Mouse (Mus musculus): ENCODE measurements around the gene Slc3a1. TPM values are rescaled to one million over a fixed set of nuclear protein-coding genes. Genes with fewer than 3 reads are reported as not detected.

The Slc3a1 gene
- polyA plus RNA-seq, 1 experiment from 2014 or later = 7.8 TPM

- Histone ChIP-seq H3K27ac (ENCODE audit: low read depth) (no peak overlapping the region), H3K36me3 (replicated peaks; ENCODE audit: insufficient read depth, low read length) (peaks cover 5% of the 10 kb centered on the region; the same call in 1 of the 2 replicates), H3K27me3 (ENCODE audit: insufficient read depth, low read length) (no peaks in the 10 kb centered on the region), H3K9ac (replicated peaks) (no peak overlapping the region), H3K4me2 (ENCODE audit: low read depth, low read length) (no peak overlapping the region), H3K4me3 (ENCODE audit: low read depth, low read length) (no peak overlapping the region), H3K9me3 (ENCODE audit: low read length) (no peaks in the 10 kb centered on the region), H3K4me1 (ENCODE audit: insufficient read depth) (peaks cover 6% of the 10 kb centered on the region)
- 80% methylated on average over 3 of the region's 3 CpGs for WGBS (ENCODE audit: insufficient replicate concordance)
- DNase-seq = no peak
- ATAC-seq = no peak
- no peak for TF ChIP-seq CTCF (IDR thresholded peaks at IDR 0.05; ENCODE audit: low read depth)
- no peak for TF ChIP-seq EP300 (IDR thresholded peaks at IDR 0.05; ENCODE audit: low read depth)
These were observed 7.8 kb upstream of the Slc3a1 start for GRCm38 (mm10) chr17:85020343-85020742.

- TF ChIP-seq CTCF (IDR thresholded peaks at IDR 0.05; ENCODE audit: low read depth) (peak; percentile 67), EP300 (IDR thresholded peaks at IDR 0.05; ENCODE audit: low read depth) (no peak)
- Histone ChIP-seq H3K9me3 (ENCODE audit: low read length) (no peaks in the 10 kb centered on the region), H3K9ac (replicated peaks) (no peak overlapping the region), H3K4me2 (ENCODE audit: low read depth, low read length) (no peak overlapping the region), H3K4me3 (ENCODE audit: low read depth, low read length) (no peak overlapping the region), H3K36me3 (replicated peaks; ENCODE audit: insufficient read depth, low read length) (no peaks in the 10 kb centered on the region), H3K4me1 (ENCODE audit: insufficient read depth) (peaks cover 11% of the 10 kb centered on the region), H3K27me3 (ENCODE audit: insufficient read depth, low read length) (no peaks in the 10 kb centered on the region), H3K27ac (ENCODE audit: low read depth) (peak overlapping the region; percentile 70; the same call in 1 of the 2 replicates)
- no peak for ATAC-seq
- 57% methylated on average over 22 of the region's 22 CpGs for WGBS (ENCODE audit: insufficient replicate concordance)
- peak; percentile 54 for DNase-seq
These were observed 4.7 kb upstream of the Slc3a1 start for GRCm38 (mm10) chr17:85023247-85024167.

GRCm38 (mm10) chr17:85024237-85024636 is 3.9 kb upstream of the Slc3a1 start:
- TF ChIP-seq EP300 (IDR thresholded peaks at IDR 0.05; ENCODE audit: low read depth) (no peak), CTCF (IDR thresholded peaks at IDR 0.05; ENCODE audit: low read depth) (no peak)
- ATAC-seq (no peak), DNase-seq (no peak)
- no peaks in the 10 kb centered on the region for H3K9me3 ChIP-seq (ENCODE audit: low read length)
- no peak overlapping the region for H3K4me3 ChIP-seq (ENCODE audit: low read depth, low read length)
- 87% methylated on average over 8 of the region's 8 CpGs for WGBS (ENCODE audit: insufficient replicate concordance)
- no peaks in the 10 kb centered on the region for H3K27me3 ChIP-seq (ENCODE audit: insufficient read depth, low read length)
- H3K4me1 ChIP-seq (ENCODE audit: insufficient read depth) = peaks cover 12% of the 10 kb centered on the region
- no peak overlapping the region for H3K4me2 ChIP-seq (ENCODE audit: low read depth, low read length)
- H3K27ac ChIP-seq (ENCODE audit: low read depth) = peak overlapping the region; percentile 70
- no peak overlapping the region for H3K9ac ChIP-seq (replicated peaks)
- no peaks in the 10 kb centered on the region for H3K36me3 ChIP-seq (replicated peaks; ENCODE audit: insufficient read depth, low read length)

- no peak overlapping the region for H3K4me3 ChIP-seq (ENCODE audit: low read depth, low read length)
- peak; percentile 70 for DNase-seq
- 69% methylated on average over 6 of the region's 6 CpGs for WGBS (ENCODE audit: insufficient replicate concordance)
- H3K4me2 ChIP-seq (ENCODE audit: low read depth, low read length) = no peak overlapping the region
- H3K4me1 ChIP-seq (ENCODE audit: insufficient read depth) = peaks cover 12% of the 10 kb centered on the region
- no peaks in the 10 kb centered on the region for H3K9me3 ChIP-seq (ENCODE audit: low read length)
- TF ChIP-seq EP300 (IDR thresholded peaks at IDR 0.05; ENCODE audit: low read depth) (0 out of 2 replicates have a peak, but pooled peaks have one; percentile 15), CTCF (IDR thresholded peaks at IDR 0.05; ENCODE audit: low read depth) (no peak)
- peak overlapping the region; percentile 70 for H3K27ac ChIP-seq (ENCODE audit: low read depth)
- no peaks in the 10 kb centered on the region for H3K27me3 ChIP-seq (ENCODE audit: insufficient read depth, low read length)
- peak; percentile 92 for ATAC-seq
- H3K9ac ChIP-seq (replicated peaks) = no peak overlapping the region
- H3K36me3 ChIP-seq (replicated peaks; ENCODE audit: insufficient read depth, low read length) = no peaks in the 10 kb centered on the region
These were observed 3.0 kb upstream of the Slc3a1 start for GRCm38 (mm10) chr17:85025151-85025550.

GRCm38 (mm10) chr17:85026436-85026835 is 1.7 kb upstream of the Slc3a1 start:
- DNase-seq (no peak), ATAC-seq (no peak)
- 84% methylated on average over 6 of the region's 6 CpGs for WGBS (ENCODE audit: insufficient replicate concordance)
- TF ChIP-seq EP300 (IDR thresholded peaks at IDR 0.05; ENCODE audit: low read depth) (no peak), CTCF (IDR thresholded peaks at IDR 0.05; ENCODE audit: low read depth) (no peak)
- Histone ChIP-seq H3K27ac (ENCODE audit: low read depth) (peak overlapping the region; percentile 20; the same call in 1 of the 2 replicates), H3K36me3 (replicated peaks; ENCODE audit: insufficient read depth, low read length) (no peaks in the 10 kb centered on the region), H3K9ac (replicated peaks) (no peak overlapping the region), H3K4me2 (ENCODE audit: low read depth, low read length) (no peak overlapping the region), H3K4me1 (ENCODE audit: insufficient read depth) (peaks cover 12% of the 10 kb centered on the region), H3K4me3 (ENCODE audit: low read depth, low read length) (no peak overlapping the region), H3K9me3 (ENCODE audit: low read length) (no peaks in the 10 kb centered on the region), H3K27me3 (ENCODE audit: insufficient read depth, low read length) (no peaks in the 10 kb centered on the region)

- TF ChIP-seq EP300 (IDR thresholded peaks at IDR 0.05; ENCODE audit: low read depth) (no peak), CTCF (IDR thresholded peaks at IDR 0.05; ENCODE audit: low read depth) (no peak)
- Histone ChIP-seq H3K4me2 (ENCODE audit: low read depth, low read length) (no peak overlapping the region), H3K27ac (ENCODE audit: low read depth) (no peak overlapping the region), H3K36me3 (replicated peaks; ENCODE audit: insufficient read depth, low read length) (no peaks in the 10 kb centered on the region), H3K4me3 (ENCODE audit: low read depth, low read length) (no peak overlapping the region), H3K9ac (replicated peaks) (no peak overlapping the region), H3K27me3 (ENCODE audit: insufficient read depth, low read length) (no peaks in the 10 kb centered on the region), H3K4me1 (ENCODE audit: insufficient read depth) (peaks cover 12% of the 10 kb centered on the region), H3K9me3 (ENCODE audit: low read length) (no peaks in the 10 kb centered on the region)
- WGBS (ENCODE audit: insufficient replicate concordance) = 69% methylated on average over 3 of the region's 3 CpGs
- ATAC-seq = no peak
- no peak for DNase-seq
These were observed 929 bp upstream of the Slc3a1 start for GRCm38 (mm10) chr17:85027247-85027646.
